Mouse (Mus musculus) hindbrain, postnatal 0 days (tissue): ENCODE data around the gene Cdh4. TPM values are rescaled to one million over a fixed set of nuclear protein-coding genes. Genes with fewer than 3 reads are reported as not detected.

ENCODE experiments used
- ATAC-seq: fragments of 200-750 bp; cut with Nextera tagmentation; 2 replicates; pipeline ENCODE4 v1.8.0; 2017; ENCODE audit warnings: mild to moderate bottlenecking, moderate TSS enrichment, moderate library complexity
- DNase-seq: peaks from one replicate; pipeline ENCODE4 v3.0.0-alpha.2; 2015; ENCODE audit warnings: low spot score
- H3K27ac ChIP-seq: fragments of 300-500 bp; sonication (generic); 2 replicates; pipeline ENCODE4 v1.5.1; 2014; ENCODE audit warnings: mild to moderate bottlenecking
- H3K27me3 ChIP-seq: fragments of 300-500 bp; sonication (generic); 2 replicates; pipeline ENCODE4 v1.6.1; 2014; ENCODE audit warnings: low read length, mixed read lengths; ENCODE audit not compliant: insufficient read depth
- H3K36me3 ChIP-seq: fragments of 300-500 bp; sonication (generic); 2 replicates; pipeline ENCODE4 v1.6.1; 2014; ENCODE audit warnings: low read length, mixed read lengths; ENCODE audit not compliant: insufficient read depth
- H3K4me1 ChIP-seq: fragments of 300-500 bp; sonication (generic); 2 replicates; pipeline ENCODE4 v1.6.1; 2014; ENCODE audit warnings: antibody characterized with exemption, low read length, mixed read lengths; ENCODE audit not compliant: insufficient read depth
- H3K4me2 ChIP-seq: fragments of 300-500 bp; sonication (generic); 2 replicates; pipeline ENCODE4 v1.6.1; 2014; ENCODE audit warnings: low read depth, mild to moderate bottlenecking, low read length, moderate library complexity, mixed read lengths
- H3K4me3 ChIP-seq: fragments of 300-500 bp; sonication (generic); 2 replicates; pipeline ENCODE4 v1.5.1; 2014; ENCODE audit warnings: low read length
- H3K9ac ChIP-seq: fragments of 300-500 bp; sonication (generic); replicated peaks from 2 replicates; pipeline ENCODE4 v1.6.1; 2014; ENCODE audit warnings: mild to moderate bottlenecking, low read length, moderate library complexity, mixed read lengths
- H3K9me3 ChIP-seq: fragments of 300-500 bp; sonication (generic); 2 replicates; pipeline ENCODE4 v1.6.1; 2016; ENCODE audit warnings: low read length, mixed read lengths
- CTCF ChIP-seq: IDR thresholded peaks from 2 replicates; pipeline ENCODE4 v1.5.1; 2016; ENCODE audit warnings: antibody characterized with exemption, control low read depth, low read depth
- WGBS: fragments of 180-500 bp; shearing (Covaris S2); extraction: QIAGEN DNeasy Blood & Tissue Kit; methylation state at CpG from one replicate; pipeline ENCODE4 v1.1.7; 2014; 5-methylcytosine and 5-hydroxymethylcytosine counted together
- polyA plus RNA-seq: library from polyadenylated mRNA; unstranded; fragments of >200 nt; fragmentation: Nextera tagmentation; extraction: Ambion mirVana; gene quantifications from 2 replicates; pipeline ENCODE4 v1.2.1, GENCODE M21; 2015
- total RNA-seq: library from RNA; depleted of rRNA; stranded (reverse); fragments of >200 nt; gene quantifications from 2 replicates; pipeline ENCODE4 v1.2.3, GENCODE M21; 2014

Gene Cdh4
- total and polyA plus RNA-seq, 2 experiments from 2014 or later: 42.1 to 66.8 TPM

- 66% methylated on average over 5 of the region's 5 CpGs for WGBS
- DNase-seq (no peak), ATAC-seq (no peak)
- H3K4me1 ChIP-seq: no peaks in the 10 kb centered on the region
- no peaks in the 10 kb centered on the region for H3K9me3 ChIP-seq
- no peaks in the 10 kb centered on the region for H3K36me3 ChIP-seq
- H3K9ac ChIP-seq: no peak overlapping the region
- TF ChIP-seq CTCF: no peak
- H3K4me2 ChIP-seq: no peak overlapping the region
- H3K27me3 ChIP-seq: no peaks in the 10 kb centered on the region
- no peak overlapping the region for H3K4me3 ChIP-seq
- H3K27ac ChIP-seq: no peak overlapping the region
These were observed 173.7 kb downstream of the Cdh4 start for GRCm38 (mm10) chr2:179615906-179616305.

DNA sequence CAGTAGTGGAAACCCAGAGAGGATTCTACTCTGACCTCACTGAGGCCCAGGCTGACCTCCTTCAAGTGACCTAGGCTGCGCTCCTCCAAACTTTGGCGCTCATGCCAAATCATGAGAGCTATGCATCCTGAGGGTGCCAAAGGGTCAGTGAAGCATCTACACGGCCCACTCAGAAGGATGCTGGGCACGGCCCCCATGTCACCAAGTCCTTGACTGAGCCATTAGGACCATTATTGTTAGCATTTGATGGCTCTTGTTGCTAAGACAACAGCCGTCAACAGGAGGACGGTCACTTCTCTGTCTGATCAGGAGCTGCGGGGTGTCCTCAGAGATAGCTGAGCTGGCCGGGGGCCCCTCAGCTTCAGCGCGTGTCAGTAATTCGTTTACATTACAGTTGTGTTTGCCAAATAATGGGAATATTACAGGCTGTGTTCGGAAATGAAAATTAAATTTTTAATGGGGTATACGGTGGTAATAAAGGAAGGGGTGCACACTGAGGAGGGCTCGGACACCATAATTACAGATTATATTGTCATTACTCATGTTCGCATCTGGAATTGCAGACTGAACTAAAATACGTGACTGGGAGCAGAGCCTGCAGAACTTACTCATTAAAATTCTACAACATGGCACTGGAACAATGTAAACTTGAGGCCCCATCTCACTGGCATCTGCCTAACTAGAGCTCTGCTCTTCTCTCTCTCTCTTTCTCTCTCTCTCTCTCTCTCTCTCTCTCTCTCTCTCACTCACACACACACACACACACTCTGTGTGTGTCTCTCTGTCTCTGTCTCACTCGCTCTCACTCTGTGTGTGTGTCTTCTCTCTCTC is 181.6 kb downstream of the Cdh4 start:
- DNase-seq: no peak
- 40% methylated on average over 17 of the region's 17 CpGs for WGBS
- no peak for ATAC-seq
- Histone ChIP-seq H3K9me3 (no peaks in the 10 kb centered on the region), H3K4me2 (no peak overlapping the region), H3K36me3 (no peaks in the 10 kb centered on the region), H3K4me3 (no peak overlapping the region), H3K9ac (no peak overlapping the region), H3K27ac (no peak overlapping the region), H3K4me1 (no peaks in the 10 kb centered on the region), H3K27me3 (no peaks in the 10 kb centered on the region)
- TF ChIP-seq CTCF: no peak

GRCm38 (mm10) chr2:179627563-179627962 is 185.3 kb downstream of the Cdh4 start:
- no peak overlapping the region for H3K9ac ChIP-seq
- no peaks in the 10 kb centered on the region for H3K36me3 ChIP-seq
- TF ChIP-seq CTCF: 0 out of 2 replicates have a peak, but pooled peaks have one; percentile 4
- no peaks in the 10 kb centered on the region for H3K9me3 ChIP-seq
- no peak overlapping the region for H3K4me2 ChIP-seq
- ATAC-seq: no peak
- H3K4me1 ChIP-seq: no peaks in the 10 kb centered on the region
- H3K27ac ChIP-seq: no peak overlapping the region
- no peaks in the 10 kb centered on the region for H3K27me3 ChIP-seq
- 91% methylated on average over 2 of the region's 2 CpGs for WGBS
- no peak for DNase-seq
- no peak overlapping the region for H3K4me3 ChIP-seq

- DNase-seq: no peak
- WGBS: 50% methylated on average over 10 of the region's 10 CpGs
- Histone ChIP-seq H3K9ac (no peak overlapping the region), H3K4me1 (0 out of 2 replicates have a peak, but pooled peaks cover 10% of the 10 kb centered on the region), H3K27ac (no peak overlapping the region), H3K9me3 (no peaks in the 10 kb centered on the region), H3K4me3 (no peak overlapping the region), H3K36me3 (no peaks in the 10 kb centered on the region), H3K4me2 (no peak overlapping the region), H3K27me3 (no peaks in the 10 kb centered on the region)
- ATAC-seq: no peak
- TF ChIP-seq CTCF: no peak
These were observed 188.5 kb downstream of the Cdh4 start for GRCm38 (mm10) chr2:179630720-179631119.

GRCm38 (mm10) chr2:179640576-179641301 is 198.5 kb downstream of the Cdh4 start:
- no peaks in the 10 kb centered on the region for H3K27me3 ChIP-seq
- no peaks in the 10 kb centered on the region for H3K36me3 ChIP-seq
- no peak overlapping the region for H3K27ac ChIP-seq
- no peak overlapping the region for H3K4me3 ChIP-seq
- no peak overlapping the region for H3K9ac ChIP-seq
- no peak overlapping the region for H3K4me2 ChIP-seq
- 0 out of 2 replicates have a peak, but pooled peaks cover under 1% of the 10 kb centered on the region for H3K4me1 ChIP-seq
- no peak for TF ChIP-seq CTCF
- no peaks in the 10 kb centered on the region for H3K9me3 ChIP-seq
- no peak for ATAC-seq
- 89% methylated on average over 15 of the region's 15 CpGs for WGBS
- no peak for DNase-seq

DNA sequence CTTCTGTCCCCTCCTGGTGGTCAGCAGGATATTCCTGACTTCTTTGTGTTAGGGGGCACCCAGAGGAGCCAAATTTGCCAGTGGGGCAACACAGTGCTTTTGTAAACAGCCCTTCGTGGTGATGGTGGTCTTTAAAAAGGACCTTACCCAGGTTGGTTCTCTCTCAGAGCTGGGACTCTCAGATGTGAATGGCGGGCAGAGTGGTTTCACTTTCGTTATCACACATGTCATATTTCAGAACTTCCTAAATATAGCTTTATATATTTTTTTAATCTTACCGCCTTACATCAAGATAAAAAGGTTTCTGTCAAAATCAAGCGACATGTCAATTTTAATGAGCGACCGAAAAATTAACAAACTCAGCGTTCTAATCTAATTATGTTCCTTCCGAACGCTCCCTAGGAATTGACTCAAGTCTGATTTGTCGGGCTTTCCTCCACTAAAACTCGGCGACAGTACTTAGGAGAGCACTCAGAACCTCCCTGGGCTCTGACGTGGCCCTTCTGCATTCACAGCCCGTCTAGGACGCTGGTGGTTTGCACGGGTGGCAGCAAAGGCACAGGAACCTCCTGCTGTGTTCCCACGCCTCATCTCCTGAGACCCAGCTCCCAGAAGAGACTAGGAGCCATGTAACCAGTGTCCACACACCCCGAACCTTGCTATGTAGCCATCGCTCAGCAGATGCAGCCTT is 206.5 kb downstream of the Cdh4 start:
- no peak for TF ChIP-seq CTCF
- no peaks in the 10 kb centered on the region for H3K9me3 ChIP-seq
- H3K27ac ChIP-seq: no peak overlapping the region; the same call in 1 of the 2 replicates
- no peaks in the 10 kb centered on the region for H3K27me3 ChIP-seq
- H3K9ac ChIP-seq: 0 out of 2 replicates have a peak overlapping the region, but pooled peaks have one; percentile 9
- H3K4me2 ChIP-seq: peak overlapping the region; percentile 42
- H3K4me1 ChIP-seq: 0 out of 2 replicates have a peak, but pooled peaks cover 7% of the 10 kb centered on the region
- no peak for DNase-seq
- no peak overlapping the region; the same call in 1 of the 2 replicates for H3K4me3 ChIP-seq
- H3K36me3 ChIP-seq: no peaks in the 10 kb centered on the region
- WGBS: 51% methylated on average over 20 of the region's 20 CpGs
- ATAC-seq: 0 out of 2 replicates have a peak, but pooled peaks have one; percentile 24
